Mouse (Mus musculus) gastrocnemius, postnatal 4 days (tissue): ENCODE results near the gene Atp8b3. TPM values are rescaled to one million over a fixed set of nuclear protein-coding genes. Genes with fewer than 3 reads are reported as not detected.

Experiments used
- total RNA-seq, 2 experiments: library from RNA; stranded (reverse); gene quantifications; 2 replicates each; pipeline ENCODE4 v1.2.3; 2021

Atp8b3 gene
- total RNA-seq, 2 experiments from 2014 or later = 0.05 TPM

Other genes starting within 250 kb of the Atp8b3 start
- gene Rps15, start 246.7 kb downstream of the Atp8b3 start, total RNA-seq = 1,000 to 10,000 TPM; 1,165 to 1,300 TPM
- gene Apc2, start 243.1 kb downstream of the Atp8b3 start, total RNA-seq = 1 to 10 TPM in 1 of 2 experiments, under 1 TPM in 1; 0.73 to 2.1 TPM
- gene 2310011J03Rik, start 218.6 kb downstream of the Atp8b3 start, total RNA-seq = 10 to 100 TPM; 16.7 to 17.6 TPM
- 1 to 10 TPM; 1.0 to 1.5 TPM for gene Pcsk4, start 209.6 kb downstream of the Atp8b3 start, total RNA-seq
- 1 to 10 TPM; 2.7 to 4.1 TPM for gene Reep6, start 209.2 kb downstream of the Atp8b3 start, total RNA-seq
- 10 to 100 TPM; 15.5 to 16.5 TPM for gene Adamtsl5, start 190.7 kb downstream of the Atp8b3 start, total RNA-seq
- gene Plk5, start 182.7 kb downstream of the Atp8b3 start, total RNA-seq = under 1 TPM in 1 of 2 experiments, not detected in 1; 0.34 TPM
- gene Mex3d, start 151.5 kb downstream of the Atp8b3 start, total RNA-seq = 10 to 100 TPM; 17.8 to 18.9 TPM
- 100 to 1,000 TPM; 139 to 140 TPM for gene Mbd3, start 139.6 kb downstream of the Atp8b3 start, total RNA-seq
- gene Uqcr11, start 132.3 kb downstream of the Atp8b3 start, total RNA-seq = 100 to 1,000 TPM; 640 to 657 TPM
- gene Tcf3, start 105.5 kb downstream of the Atp8b3 start, total RNA-seq = 10 to 100 TPM; 66.4 to 67.5 TPM
- gene Onecut3, start 44.3 kb downstream of the Atp8b3 start, total RNA-seq = not detected
- gene Rexo1, start 22.4 kb upstream of the Atp8b3 start, total RNA-seq = 10 to 100 TPM; 22.0 to 24.9 TPM
- gene Klf16, start 38.2 kb upstream of the Atp8b3 start, total RNA-seq = 1 to 10 TPM; 7.5 to 8.5 TPM
- gene Abhd17a, start 51.2 kb upstream of the Atp8b3 start, total RNA-seq = 10 to 100 TPM; 79.7 to 81.6 TPM
- 10 to 100 TPM; 27.4 to 27.9 TPM for gene Scamp4, start 63.7 kb upstream of the Atp8b3 start, total RNA-seq
- 1 to 10 TPM; 3.0 to 3.2 TPM for gene Adat3, start 63.8 kb upstream of the Atp8b3 start, total RNA-seq
- gene Gm49322, start 66.9 kb upstream of the Atp8b3 start, total RNA-seq = 1 to 10 TPM; 1.1 to 1.7 TPM
- gene Csnk1g2, start 83.7 kb upstream of the Atp8b3 start, total RNA-seq = 100 to 1,000 TPM; 167 to 169 TPM
- 10 to 100 TPM; 50.7 to 50.8 TPM for gene Btbd2, start 117.9 kb upstream of the Atp8b3 start, total RNA-seq
- gene Mknk2, start 139.0 kb upstream of the Atp8b3 start, total RNA-seq = 100 to 1,000 TPM; 170 to 176 TPM
- gene Mob3a, start 162.9 kb upstream of the Atp8b3 start, total RNA-seq = 10 to 100 TPM; 24.0 to 25.4 TPM
- 1 to 10 TPM; 8.3 to 8.4 TPM for gene Izumo4, start 163.1 kb upstream of the Atp8b3 start, total RNA-seq
- 10 to 100 TPM; 52.1 to 58.7 TPM for gene Ap3d1, start 203.1 kb upstream of the Atp8b3 start, total RNA-seq
- gene Dot1l, start 216.1 kb upstream of the Atp8b3 start, total RNA-seq = 10 to 100 TPM; 50.5 to 61.2 TPM